Mouse (Mus musculus) colon, adult 2 months (tissue): ENCODE measurements around the gene Plp2. TPM values are rescaled to one million over a fixed set of nuclear protein-coding genes. Genes with fewer than 3 reads are reported as not detected.

Experiments used
- polyA plus RNA-seq: library from polyadenylated mRNA; depleted of rRNA; stranded (reverse); fragments of >200 nt; gene quantifications from 2 replicates; pipeline ENCODE4 v1.2.3, GENCODE M21; 2012; rRNA removed

Gene Plp2
- 360 and 390 TPM in 2 replicates for polyA plus RNA-seq

DNA sequence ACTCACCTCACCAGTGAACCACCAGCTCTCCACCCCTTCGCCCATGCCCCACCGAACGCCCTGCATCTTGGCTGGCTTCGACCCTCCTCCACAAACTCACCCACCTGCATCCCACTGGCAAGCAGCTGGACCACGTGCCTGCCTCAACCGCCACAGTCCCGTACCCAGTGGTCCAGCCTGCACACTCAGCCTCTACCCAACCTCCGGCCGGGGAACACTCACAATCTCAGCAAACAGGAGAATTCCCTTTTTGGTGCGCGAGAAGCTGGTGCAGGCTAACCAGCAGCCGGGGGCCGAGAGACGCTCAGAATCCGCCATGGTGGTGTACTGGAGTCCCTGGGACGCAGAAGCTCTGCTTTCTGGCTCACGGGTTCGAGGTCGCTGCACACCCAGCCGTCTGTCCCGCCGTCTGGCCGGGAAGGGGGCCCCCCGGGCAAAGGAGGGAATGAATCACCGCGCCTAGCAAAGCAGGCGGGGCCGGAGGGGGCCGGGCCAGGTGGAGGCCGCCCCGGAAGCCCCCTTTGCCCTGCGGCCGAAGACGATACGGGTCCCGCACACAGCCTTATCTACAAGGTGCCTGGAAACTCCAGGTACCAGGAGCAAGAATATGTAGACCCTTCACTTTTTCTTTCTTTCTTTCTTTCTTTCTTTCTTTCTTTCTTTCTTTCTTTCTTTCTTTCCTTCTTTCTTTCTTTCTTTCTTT, at the start of gene Plp2:
TSS of gene Plp2 (minus strand) at position 470 of the 703 bp plus-strand sequence.

DNA sequence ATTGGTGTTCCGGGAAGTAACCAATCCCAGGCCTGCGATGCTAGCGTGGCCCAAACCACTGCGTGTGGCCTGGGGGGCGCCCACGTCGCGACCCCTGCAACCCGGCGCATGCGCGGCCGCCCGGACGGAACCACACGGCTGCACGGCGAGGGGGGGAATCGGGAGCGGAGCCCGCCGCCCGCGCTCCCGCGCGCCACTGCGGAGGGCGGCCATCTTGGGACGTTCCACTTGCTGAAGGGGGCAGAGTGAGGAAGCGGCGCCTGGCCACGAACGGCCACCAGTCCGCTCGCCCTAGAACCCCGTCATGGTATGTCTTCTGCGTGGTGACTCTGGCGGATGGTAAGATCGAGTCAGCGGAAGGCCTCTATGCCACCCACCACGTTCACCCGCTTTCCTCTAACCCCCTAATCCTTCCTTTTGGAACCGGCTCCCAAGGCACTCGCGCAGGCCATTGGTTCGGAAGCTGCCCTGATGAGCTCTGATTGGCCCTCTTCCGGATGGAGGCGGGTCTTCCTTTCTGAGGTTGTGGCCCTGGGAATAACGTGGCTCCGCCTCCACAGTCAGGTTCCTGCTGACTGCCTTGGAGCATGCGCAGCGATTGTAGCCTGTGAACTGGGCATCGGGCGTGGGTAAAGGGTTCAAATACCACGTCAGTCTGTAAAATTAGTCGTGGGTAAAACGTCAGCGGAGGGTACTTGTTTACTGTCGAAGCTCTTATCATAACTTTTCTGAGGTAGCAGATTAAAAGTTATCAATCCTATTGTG, 43.1 kb upstream of the Plp2 start, which contains the start of gene Wdr45:
TSS of gene Wdr45 (plus strand) at position 199 of the 765 bp plus-strand sequence.

DNA sequence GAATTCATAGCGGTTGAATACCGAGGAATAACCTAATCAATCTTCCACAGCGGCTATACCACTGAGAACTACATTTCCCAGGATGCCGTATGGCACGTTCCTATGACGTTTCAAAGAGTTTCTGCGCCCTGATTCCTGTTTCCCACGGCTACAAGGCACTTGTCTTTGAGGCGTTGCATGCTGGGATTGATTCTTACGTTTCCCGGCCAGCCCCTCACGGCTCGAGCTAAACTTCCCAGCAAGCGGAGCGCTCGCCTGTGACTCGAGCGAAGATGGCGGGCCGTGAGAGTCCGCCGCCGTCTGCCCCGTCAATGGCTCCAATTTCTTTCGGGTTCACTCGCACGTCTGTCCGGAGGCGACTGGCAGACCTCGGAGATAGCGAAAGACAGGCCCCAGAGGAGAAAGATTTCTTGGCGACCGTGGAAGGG, 25.8 kb upstream of the Plp2 start, which contains the start of gene Gpkow:
TSS of gene Gpkow (plus strand) at position 178 of the 428 bp plus-strand sequence.

DNA sequence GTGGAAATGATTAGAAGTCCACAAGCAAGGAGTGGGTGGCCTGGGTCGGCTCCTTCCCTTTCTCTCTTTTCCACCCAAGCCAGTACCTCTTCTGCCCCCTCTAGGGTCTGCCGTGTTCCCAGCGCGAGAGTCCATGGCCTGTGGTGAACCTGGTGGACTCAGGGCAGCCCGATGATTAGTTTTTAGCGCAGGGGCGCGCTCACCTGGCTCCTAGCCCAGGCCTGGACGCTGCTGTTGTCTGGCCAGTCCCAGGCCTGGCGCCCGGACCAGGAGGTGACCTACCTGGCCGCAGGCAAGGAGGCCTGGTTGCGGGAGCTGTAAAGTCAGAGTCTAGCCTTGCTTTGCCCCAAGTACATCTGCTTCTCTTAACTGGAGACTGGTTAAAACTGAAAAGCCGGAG, 9.7 kb upstream of the Plp2 start, which contains the start of gene Magix:
TSS of gene Magix (minus strand) at position 388 of the 400 bp plus-strand sequence.

DNA sequence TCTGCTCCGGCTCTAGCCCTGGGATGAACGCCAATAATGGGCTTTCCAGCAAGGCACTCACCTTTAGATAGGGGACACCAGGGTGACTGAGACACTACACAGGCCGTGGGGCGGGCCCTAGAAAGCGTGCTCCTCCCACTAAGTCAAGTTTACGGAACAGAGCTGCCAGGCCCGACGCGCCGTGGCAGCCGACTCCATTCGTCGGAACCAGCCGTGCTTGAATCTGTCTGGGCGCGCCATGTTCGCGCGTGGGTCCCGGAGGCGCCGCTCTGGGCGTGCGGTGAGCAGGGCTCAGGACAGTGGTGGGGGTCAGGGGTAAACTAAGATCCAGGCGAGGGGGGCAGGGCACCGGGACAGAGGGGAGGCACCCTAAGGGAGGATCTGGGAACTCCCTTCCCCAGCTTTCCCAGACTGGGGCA, 14.0 kb downstream of the Plp2 start, which contains the start of gene Prickle3:
TSS of gene Prickle3 (plus strand) at position 40 of the 419 bp plus-strand sequence.

DNA sequence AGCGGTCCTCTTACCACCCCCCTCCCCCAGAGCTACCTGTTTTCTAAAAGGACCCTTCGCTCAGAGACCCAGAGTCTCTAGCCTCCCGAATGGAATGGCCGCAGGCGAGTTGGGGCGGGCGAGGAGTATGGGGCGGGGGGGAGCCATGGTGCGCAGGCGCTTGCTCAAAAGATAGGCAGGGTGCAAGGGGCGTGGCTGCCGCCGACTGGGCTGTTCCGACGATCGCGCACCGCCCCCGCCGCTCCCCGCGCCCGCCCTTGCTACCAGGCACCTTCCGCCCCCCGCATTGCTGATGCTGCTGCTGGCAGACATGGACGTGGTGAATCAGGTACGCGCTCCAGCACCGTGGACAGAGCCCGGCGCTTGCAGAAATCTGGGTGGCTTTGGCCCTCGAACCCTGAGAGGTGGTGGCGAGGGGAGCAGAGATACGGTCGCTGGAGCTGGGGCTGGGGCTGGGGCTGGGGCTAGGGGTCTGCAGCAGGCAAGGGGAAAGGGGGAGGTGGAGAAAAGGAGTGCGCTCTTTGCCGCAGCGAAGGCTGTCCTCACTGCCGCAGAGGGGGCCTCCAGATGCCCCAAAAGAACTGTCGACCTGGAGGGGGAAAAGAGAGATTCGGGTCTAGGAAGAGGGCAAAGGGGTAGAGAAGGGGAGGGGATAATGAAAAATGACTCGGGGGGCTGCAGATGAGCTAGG, 32.6 kb downstream of the Plp2 start, which contains the start of gene Syp:
TSS of gene Syp (plus strand) at position 71 of the 691 bp plus-strand sequence.

Other genes with a start within 250 kb of the Plp2 start
- gene Foxp3, start 97.7 kb downstream of the Plp2 start, polyA plus RNA-seq: 0.24 and 0.58 TPM in 2 replicates
- gene Ppp1r3f, start 97.1 kb downstream of the Plp2 start, polyA plus RNA-seq: 2.5 and 3.0 TPM in 2 replicates
- 16.5 and 17.3 TPM in 2 replicates for gene Ccdc22, start 65.9 kb downstream of the Plp2 start, polyA plus RNA-seq
- gene Cacna1f, start 64.3 kb downstream of the Plp2 start, polyA plus RNA-seq: not detected in 2 replicates
- gene Syp, start 32.9 kb downstream of the Plp2 start, polyA plus RNA-seq: 6.4 TPM in 2 replicates
- 28.8 and 34.6 TPM in 2 replicates for gene Prickle3, start 14.1 kb downstream of the Plp2 start, polyA plus RNA-seq
- gene Magix, start 9.9 kb upstream of the Plp2 start, polyA plus RNA-seq: 1.3 and 2.7 TPM in 2 replicates
- gene Gpkow, start 25.7 kb upstream of the Plp2 start, polyA plus RNA-seq: 4.7 and 5.5 TPM in 2 replicates
- gene Wdr45, start 42.9 kb upstream of the Plp2 start, polyA plus RNA-seq: 39.4 and 43.0 TPM in 2 replicates
- gene Gm45208, start 50.9 kb upstream of the Plp2 start, polyA plus RNA-seq: not detected in 2 replicates
- 51.2 and 75.8 TPM in 2 replicates for gene Praf2, start 57.0 kb upstream of the Plp2 start, polyA plus RNA-seq
- gene Ccdc120, start 79.5 kb upstream of the Plp2 start, polyA plus RNA-seq: 30.0 and 34.8 TPM in 2 replicates
- 23.0 and 25.1 TPM in 2 replicates for gene Tfe3, start 91.2 kb upstream of the Plp2 start, polyA plus RNA-seq
- gene Gripap1, start 118.4 kb upstream of the Plp2 start, polyA plus RNA-seq: 18.9 and 22.6 TPM in 2 replicates
- gene Kcnd1, start 150.9 kb upstream of the Plp2 start, polyA plus RNA-seq: 1.8 and 2.2 TPM in 2 replicates
- gene Otud5, start 170.0 kb upstream of the Plp2 start, polyA plus RNA-seq: 36.1 and 38.3 TPM in 2 replicates
- gene Pim2, start 206.9 kb upstream of the Plp2 start, polyA plus RNA-seq: 10.7 and 13.5 TPM in 2 replicates
- gene Slc35a2, start 212.6 kb upstream of the Plp2 start, polyA plus RNA-seq: 260 and 397 TPM in 2 replicates
- gene Pqbp1, start 227.9 kb upstream of the Plp2 start, polyA plus RNA-seq: 31.5 and 39.6 TPM in 2 replicates
- gene Timm17b, start 228.0 kb upstream of the Plp2 start, polyA plus RNA-seq: 45.5 and 51.4 TPM in 2 replicates
- gene Gm10491, start 236.4 kb upstream of the Plp2 start, polyA plus RNA-seq: not detected in 2 replicates
- not detected in 2 replicates for gene Gm10490, start 238.2 kb upstream of the Plp2 start, polyA plus RNA-seq
- gene Pcsk1n, start 248.4 kb upstream of the Plp2 start, polyA plus RNA-seq: 32.0 and 41.2 TPM in 2 replicates